Mouse (Mus musculus) forebrain, embryonic 11.5 days (tissue): Measurements from ENCODE around the gene Myh9. TPM values are rescaled to one million over a fixed set of nuclear protein-coding genes. Genes with fewer than 3 reads are reported as not detected.
A peak's percentile ranks its signal among the peaks of the same experiment; 100 is the strongest.

Source experiments
- ATAC-seq: fragments of 200-750 bp; cut with Nextera tagmentation; replicated peaks from 2 replicates; pipeline ENCODE4 v1.8.0; 2017; ENCODE audit warnings: moderate TSS enrichment; ENCODE audit not compliant: low FRiP score
- DNase-seq: peaks from one replicate; pipeline ENCODE4 v3.0.0-alpha.2; 2017; ENCODE audit warnings: low spot score
- H3K27ac ChIP-seq: fragments of 300-500 bp; sonication (generic); 2 replicates; pipeline ENCODE4 v1.5.1; 2014; ENCODE audit warnings: low read depth, low read length
- H3K27me3 ChIP-seq: fragments of 300-500 bp; sonication (generic); 2 replicates; pipeline ENCODE4 v1.6.1; 2014; ENCODE audit warnings: mild to moderate bottlenecking, low read length, mixed read lengths; ENCODE audit not compliant: control insufficient read depth, insufficient read depth
- H3K36me3 ChIP-seq: fragments of 300-500 bp; sonication (generic); 2 replicates; pipeline ENCODE4 v1.6.1; 2014; ENCODE audit warnings: mild to moderate bottlenecking, low read length, moderate library complexity, mixed read lengths; ENCODE audit not compliant: control insufficient read depth, insufficient read depth
- H3K4me1 ChIP-seq: fragments of 300-500 bp; sonication (generic); replicated peaks from 2 replicates; pipeline ENCODE4 v1.6.1; 2014; ENCODE audit warnings: low read length, mixed read lengths; ENCODE audit not compliant: control insufficient read depth, insufficient read depth
- H3K4me2 ChIP-seq: fragments of 300-500 bp; sonication (generic); 2 replicates; pipeline ENCODE4 v1.6.1; 2014; ENCODE audit warnings: low read depth, mild to moderate bottlenecking, low read length, moderate library complexity, mixed read lengths; ENCODE audit not compliant: severe bottlenecking
- H3K4me3 ChIP-seq: fragments of 300-500 bp; sonication (generic); 2 replicates; pipeline ENCODE4 v1.5.1; 2014; ENCODE audit warnings: low read depth, low read length
- H3K9ac ChIP-seq: fragments of 300-500 bp; sonication (generic); 2 replicates; pipeline ENCODE4 v1.6.1; 2014; ENCODE audit warnings: low read length
- H3K9me3 ChIP-seq: fragments of 300-500 bp; sonication (generic); 2 replicates; pipeline ENCODE4 v1.6.1; 2016; ENCODE audit warnings: low read length, mixed read lengths; ENCODE audit not compliant: control insufficient read depth
- WGBS: fragments of 180-500 bp; shearing (Covaris S2); extraction: QIAGEN DNeasy Blood & Tissue Kit; methylation state at CpG from one replicate; pipeline ENCODE4 v1.1.7; 2014; 5-methylcytosine and 5-hydroxymethylcytosine counted together
- polyA plus RNA-seq: library from polyadenylated mRNA; unstranded; fragments of >200 nt; fragmentation: Nextera tagmentation; extraction: Ambion mirVana; gene quantifications from 2 replicates; pipeline ENCODE4 v1.2.1, GENCODE M21; 2014

Gene Myh9
- polyA plus RNA-seq, 1 experiment from 2014 or later: 37.4 TPM

DNA sequence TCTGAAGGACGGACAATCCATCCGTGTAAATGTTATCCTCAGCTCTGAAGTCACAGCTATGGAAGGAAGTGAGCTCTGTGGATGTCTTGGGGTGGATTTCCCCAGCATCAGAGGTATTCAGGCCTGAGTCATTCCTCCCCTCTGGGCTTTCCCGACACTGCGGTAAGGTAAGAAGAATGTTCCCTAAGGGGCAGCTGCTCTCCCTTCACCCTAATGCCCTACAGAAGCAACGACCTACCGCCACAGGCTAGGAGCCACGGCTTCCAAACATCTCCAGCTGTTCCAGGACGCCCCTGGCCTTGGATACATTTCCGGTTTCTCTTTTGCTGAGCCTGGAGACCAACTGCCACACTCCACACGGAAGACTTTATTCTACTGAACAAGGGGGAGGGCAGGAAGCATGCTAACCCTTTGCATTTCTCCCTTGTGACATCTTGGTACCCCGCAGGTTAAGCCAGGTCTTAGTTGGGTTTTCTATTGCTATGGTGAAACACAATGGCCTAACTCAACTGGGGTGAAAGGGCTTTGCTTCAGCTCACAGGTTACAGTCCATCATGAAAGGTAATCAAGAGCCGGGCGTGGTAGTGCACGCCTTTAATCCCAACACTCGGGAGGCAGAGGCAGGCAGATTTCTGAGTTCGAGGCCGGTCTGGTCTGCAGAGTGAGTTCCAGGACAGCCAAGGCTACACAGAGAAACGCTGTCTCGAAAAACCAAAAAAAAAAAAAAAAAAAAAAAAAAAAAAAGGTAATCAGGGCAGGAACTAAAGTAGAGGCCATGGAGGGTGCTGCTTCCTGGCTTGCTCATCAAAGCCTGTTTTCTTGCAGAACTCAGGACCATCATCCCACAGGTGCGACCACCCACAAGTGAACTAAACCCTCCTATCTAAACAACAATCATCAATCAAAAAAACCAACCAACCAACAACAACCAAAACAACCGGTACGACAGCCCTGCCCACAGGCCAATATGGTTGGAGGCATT is 21.3 kb upstream of the Myh9 start:
- Histone ChIP-seq H3K4me2 (no peak overlapping the region), H3K27me3 (no peaks in the 10 kb centered on the region), H3K36me3 (no peaks in the 10 kb centered on the region), H3K9ac (no peak overlapping the region), H3K27ac (no peak overlapping the region), H3K4me1 (no peaks in the 10 kb centered on the region; the same call in 1 of the 2 replicates), H3K9me3 (no peaks in the 10 kb centered on the region), H3K4me3 (no peak overlapping the region)
- WGBS: 88% methylated on average over 22 of the region's 22 CpGs
- DNase-seq (no peak), ATAC-seq (no peak)

DNA sequence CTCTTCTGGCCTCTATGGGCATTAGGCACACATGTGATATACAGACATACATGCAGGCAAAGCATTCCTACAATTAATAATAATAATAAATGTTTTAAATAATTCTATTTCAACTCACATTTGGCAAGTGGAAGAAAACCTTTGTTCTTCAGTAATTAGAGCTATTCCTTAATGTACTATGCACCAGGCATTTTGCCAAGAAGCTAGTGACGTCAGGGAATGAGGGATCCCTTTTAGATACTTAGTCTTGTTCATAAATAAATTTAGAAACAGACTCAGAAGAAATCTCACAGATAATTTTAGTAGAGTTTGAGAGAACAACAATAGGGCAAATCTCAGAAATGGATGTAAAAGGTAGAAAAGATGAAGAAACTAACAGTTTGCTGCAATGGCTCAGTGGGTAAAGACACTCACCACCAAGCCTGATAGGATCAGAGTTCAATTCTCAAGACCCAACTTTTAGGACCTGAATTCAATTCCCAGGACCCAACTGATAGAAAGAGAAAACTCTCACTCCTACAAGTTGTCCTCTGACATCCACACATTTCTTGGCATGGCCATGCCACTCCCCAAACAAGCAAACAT is 18.2 kb upstream of the Myh9 start:
- ATAC-seq (no peak), DNase-seq (no peak)
- Histone ChIP-seq H3K27ac (no peak overlapping the region), H3K36me3 (no peaks in the 10 kb centered on the region), H3K4me2 (no peak overlapping the region), H3K4me1 (no peaks in the 10 kb centered on the region; the same call in 1 of the 2 replicates), H3K9me3 (no peaks in the 10 kb centered on the region), H3K4me3 (no peak overlapping the region), H3K27me3 (no peaks in the 10 kb centered on the region), H3K9ac (no peak overlapping the region)
- WGBS: 87% methylated on average over 1 of the region's 1 CpGs

DNA sequence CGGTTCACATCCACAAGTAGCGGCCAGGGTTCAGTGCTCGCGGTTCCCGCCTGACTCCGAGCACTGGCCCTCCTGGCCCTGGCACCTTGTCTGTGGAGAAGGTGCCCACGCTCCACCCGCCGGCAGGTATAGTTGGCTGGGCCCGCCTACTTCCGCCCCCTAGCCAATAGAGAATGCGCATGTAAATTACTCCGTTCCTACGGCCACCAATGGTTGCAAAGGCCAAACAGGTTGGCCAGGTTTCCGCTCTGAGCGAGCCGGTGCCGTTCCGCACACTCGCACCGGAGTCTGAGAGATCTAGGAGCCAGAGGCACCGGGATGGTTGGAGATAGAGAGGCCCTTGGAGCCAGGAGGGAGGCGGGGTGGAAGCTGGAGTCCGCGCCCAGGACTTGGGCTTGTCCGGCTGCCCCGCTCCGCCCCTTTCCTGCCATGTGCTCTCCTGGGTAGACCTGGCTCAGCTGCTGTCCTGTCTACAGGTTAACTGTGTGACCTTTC is 15.7 kb upstream of the Myh9 start:
- WGBS: 2% methylated on average over 28 of the region's 28 CpGs
- Histone ChIP-seq H3K4me2 (peak overlapping the region; percentile 73), H3K4me3 (peak overlapping the region; percentile 41), H3K36me3 (no peaks in the 10 kb centered on the region), H3K27me3 (no peaks in the 10 kb centered on the region), H3K4me1 (no peaks in the 10 kb centered on the region; the same call in 1 of the 2 replicates), H3K9ac (peak overlapping the region; percentile 36), H3K27ac (no peak overlapping the region), H3K9me3 (no peaks in the 10 kb centered on the region; the same call in 1 of the 2 replicates)
- DNase-seq (peak; percentile 69), ATAC-seq (peak; percentile 58)

DNA sequence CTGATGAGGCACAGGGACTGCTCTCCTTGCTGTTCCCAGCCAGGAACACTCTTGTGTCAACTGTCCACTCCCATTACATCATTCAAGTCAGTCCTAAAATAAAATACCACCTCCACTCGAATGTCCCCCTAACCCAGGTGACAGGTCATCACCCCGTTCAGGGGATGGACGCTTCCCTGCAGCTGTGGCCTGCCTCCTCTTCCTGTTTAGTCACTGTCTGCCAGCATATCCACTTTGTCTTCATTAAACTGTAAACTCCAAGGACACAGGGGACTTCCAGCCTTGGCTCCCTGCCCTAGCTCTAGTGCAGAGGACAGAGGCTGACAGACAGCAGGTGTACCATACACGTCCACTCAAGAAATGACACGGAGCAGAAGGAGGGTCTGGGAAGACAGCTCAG is 14.6 kb upstream of the Myh9 start:
- DNase-seq (no peak), ATAC-seq (no peak)
- 85% methylated on average over 5 of the region's 5 CpGs for WGBS

DNA sequence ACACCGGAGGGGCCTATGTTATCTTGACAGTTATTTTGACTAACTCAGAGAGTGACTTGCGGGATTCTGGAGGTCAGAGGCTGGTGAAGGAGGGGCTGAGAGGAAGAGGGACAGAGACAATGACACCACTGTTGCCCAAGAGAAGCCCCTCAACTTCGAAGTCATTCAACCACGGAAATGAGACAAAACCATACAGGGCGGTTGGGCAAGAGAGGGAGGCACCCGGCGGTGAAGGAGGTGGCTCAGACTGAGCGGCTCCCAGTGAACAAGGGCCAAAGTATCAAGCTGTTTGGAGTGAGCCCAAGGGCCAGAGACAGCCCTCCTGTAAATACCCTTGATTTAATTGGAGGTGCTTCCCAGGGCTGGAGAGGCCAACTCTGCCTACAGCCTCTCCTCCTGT is 13.3 kb upstream of the Myh9 start:
- no peak for DNase-seq
- Histone ChIP-seq H3K36me3 (no peaks in the 10 kb centered on the region), H3K27me3 (no peaks in the 10 kb centered on the region), H3K9me3 (no peaks in the 10 kb centered on the region; the same call in 1 of the 2 replicates), H3K27ac (no peak overlapping the region), H3K4me2 (no peak overlapping the region), H3K4me1 (no peaks in the 10 kb centered on the region; the same call in 1 of the 2 replicates), H3K4me3 (no peak overlapping the region), H3K9ac (no peak overlapping the region)
- 66% methylated on average over 8 of the region's 8 CpGs for WGBS
- no peak for ATAC-seq

More for the DNA sequence above, 14.6 kb upstream of the Myh9 start:
- no peak overlapping the region for H3K4me3 ChIP-seq
- H3K27ac ChIP-seq: no peak overlapping the region
- no peak overlapping the region for H3K4me2 ChIP-seq
- H3K36me3 ChIP-seq: no peaks in the 10 kb centered on the region
- H3K9me3 ChIP-seq: no peaks in the 10 kb centered on the region; the same call in 1 of the 2 replicates
- H3K4me1 ChIP-seq: no peaks in the 10 kb centered on the region; the same call in 1 of the 2 replicates
- H3K9ac ChIP-seq: no peak overlapping the region
- no peaks in the 10 kb centered on the region for H3K27me3 ChIP-seq

DNA sequence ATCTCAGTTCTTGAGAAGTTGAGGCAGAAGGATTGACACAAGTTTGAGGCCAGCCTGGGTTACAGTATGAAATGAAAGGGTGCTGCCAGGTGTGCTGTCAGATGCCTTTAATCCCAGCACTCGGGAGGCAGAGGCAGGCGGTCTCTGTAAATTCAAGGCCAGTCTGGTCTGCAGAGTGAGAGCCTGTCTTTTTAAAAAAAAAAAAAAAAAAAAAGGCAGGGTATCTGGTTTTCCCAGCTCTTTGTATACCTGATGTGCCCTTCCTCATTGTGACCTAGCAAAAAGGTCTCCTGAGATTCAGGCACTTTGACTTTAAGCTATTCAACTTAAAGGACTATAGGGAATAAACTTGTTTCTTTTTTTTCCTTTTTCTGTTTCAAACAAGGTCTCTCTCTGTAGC is 10.0 kb upstream of the Myh9 start:
- H3K4me1 ChIP-seq: no peaks in the 10 kb centered on the region
- ATAC-seq: no peak
- DNase-seq: no peak
- H3K36me3 ChIP-seq: no peaks in the 10 kb centered on the region
- no peak overlapping the region for H3K4me2 ChIP-seq
- no peak overlapping the region for H3K9ac ChIP-seq
- WGBS: 70% methylated on average over 2 of the region's 2 CpGs
- no peak overlapping the region for H3K27ac ChIP-seq
- no peaks in the 10 kb centered on the region for H3K27me3 ChIP-seq
- no peak overlapping the region for H3K4me3 ChIP-seq
- no peaks in the 10 kb centered on the region; the same call in 1 of the 2 replicates for H3K9me3 ChIP-seq

DNA sequence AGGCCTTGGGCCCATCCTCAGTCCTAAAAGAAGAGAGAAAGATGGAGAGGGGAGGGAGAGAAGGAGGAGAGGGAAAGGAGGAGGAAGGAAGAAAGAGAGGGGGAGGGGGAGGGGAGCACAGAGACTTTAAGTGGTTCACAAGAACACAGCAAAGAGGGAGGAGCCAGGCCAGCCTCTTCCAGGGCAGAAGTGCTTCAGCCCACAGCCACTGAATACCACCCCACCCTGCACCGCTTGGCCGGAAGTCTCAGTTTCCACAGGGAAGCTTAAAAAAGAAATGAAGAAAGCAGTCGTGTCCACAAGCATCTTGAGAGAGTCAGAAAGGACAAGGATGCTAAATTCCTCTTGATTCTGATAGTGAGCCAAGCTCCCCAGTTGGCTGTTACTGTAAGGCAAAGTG is 9.2 kb upstream of the Myh9 start:
- Histone ChIP-seq H3K4me1 (no peaks in the 10 kb centered on the region), H3K4me3 (no peak overlapping the region), H3K9ac (no peak overlapping the region), H3K36me3 (no peaks in the 10 kb centered on the region), H3K27me3 (no peaks in the 10 kb centered on the region), H3K27ac (no peak overlapping the region), H3K4me2 (no peak overlapping the region), H3K9me3 (no peaks in the 10 kb centered on the region; the same call in 1 of the 2 replicates)
- 50% methylated on average over 3 of the region's 3 CpGs for WGBS
- DNase-seq: no peak
- ATAC-seq: no peak

DNA sequence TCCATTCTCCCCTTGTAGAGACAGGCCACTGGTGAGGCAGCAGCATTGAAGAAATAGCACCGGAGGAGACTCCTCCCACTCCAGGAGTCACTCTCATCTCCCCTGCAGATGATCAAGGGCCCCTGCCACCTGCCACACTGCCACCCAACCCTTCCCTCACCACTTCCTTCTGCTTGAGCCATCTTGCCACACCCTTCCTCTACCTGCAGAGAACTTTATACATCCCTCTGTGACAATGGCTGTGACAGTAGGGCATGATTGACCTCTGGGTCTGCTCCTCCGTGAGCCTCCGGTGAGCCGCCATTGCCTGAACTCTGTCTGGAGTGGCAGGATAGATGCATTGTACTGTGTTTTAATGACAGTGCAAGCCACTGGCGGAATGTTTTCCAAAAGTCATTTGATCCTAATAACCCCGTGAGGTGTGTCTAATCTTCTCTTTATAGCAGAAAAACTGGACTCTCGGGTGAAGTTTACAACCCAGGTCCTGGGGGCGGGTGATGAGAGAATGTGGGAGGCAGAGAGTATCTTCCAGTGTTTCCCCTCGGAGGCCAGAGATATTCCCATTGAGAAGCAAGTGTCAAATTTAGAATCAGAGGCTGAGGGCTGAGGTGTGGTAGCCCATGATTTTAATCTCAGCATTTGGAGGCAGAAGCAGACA is 7.7 kb upstream of the Myh9 start:
- no peaks in the 10 kb centered on the region; the same call in 1 of the 2 replicates for H3K9me3 ChIP-seq
- ATAC-seq: no peak
- WGBS: 87% methylated on average over 9 of the region's 9 CpGs
- H3K4me1 ChIP-seq: no peaks in the 10 kb centered on the region
- H3K4me2 ChIP-seq: no peak overlapping the region
- H3K9ac ChIP-seq: no peak overlapping the region
- DNase-seq: no peak
- no peak overlapping the region for H3K27ac ChIP-seq
- no peaks in the 10 kb centered on the region for H3K27me3 ChIP-seq
- H3K36me3 ChIP-seq: no peaks in the 10 kb centered on the region
- no peak overlapping the region for H3K4me3 ChIP-seq
